In genomic region chr8:29961322-29961721, GRCm38 (mm10) we compare ENCODE assay signal across 29 mouse cellular contexts.
"Had no signal": no experiment of that assay in that cellular context is flagged by ENCODE, and none has a peak within 500 bp of the region (broad histone marks: within the 10 kb centered on the region; RNA-seq: fewer than 3 reads in every experiment).

No protein-coding gene starts in this region.

- H3K4me3 ChIP-seq: gastrocnemius, adult 2 months; heart, embryonic 10.5 days; heart, embryonic 12.5 days; hindbrain, embryonic 10.5 days; hindbrain, embryonic 12.5 days; intestine, embryonic 15.5 days; layer of hippocampus, adult 2 months; limb, embryonic 10.5 days; limb, embryonic 12.5 days; liver, embryonic 13.5 days; liver, embryonic 15.5 days had no signal

- H3K4me2 ChIP-seq: heart, embryonic 12.5 days; hindbrain, embryonic 12.5 days; hindbrain, embryonic 14.5 days; intestine, embryonic 15.5 days; limb, embryonic 12.5 days; liver, embryonic 11.5 days; liver, embryonic 13.5 days; liver, embryonic 15.5 days had no signal

- ATAC-seq: hindbrain, embryonic 16.5 days; inflammation-experienced regulatory T-cells, adult 6 months; intestine, embryonic 15.5 days; intestine, postnatal 0 days had no signal

- H3K36me3 ChIP-seq: heart, embryonic 10.5 days; heart, embryonic 12.5 days; hindbrain, embryonic 10.5 days; hindbrain, embryonic 12.5 days; intestine, embryonic 15.5 days; limb, embryonic 10.5 days; limb, embryonic 12.5 days; liver, embryonic 13.5 days; liver, embryonic 15.5 days had no signal

- H3K9me3 ChIP-seq: heart, embryonic 10.5 days; heart, embryonic 12.5 days; hindbrain, embryonic 10.5 days; hindbrain, embryonic 12.5 days; intestine, embryonic 15.5 days; limb, embryonic 10.5 days; limb, embryonic 12.5 days; liver, embryonic 13.5 days; liver, embryonic 15.5 days had no signal

- H3K27ac ChIP-seq: gastrocnemius, adult 2 months; heart, embryonic 10.5 days; hindbrain, embryonic 10.5 days; hindbrain, embryonic 12.5 days; hindbrain, embryonic 14.5 days; intestine, embryonic 15.5 days; layer of hippocampus, adult 2 months; limb, embryonic 10.5 days; limb, embryonic 12.5 days; liver, embryonic 13.5 days; liver, embryonic 15.5 days had no signal

- DNase-seq: gastrocnemius, adult 2 months; gastrocnemius, postnatal 10 days; gastrocnemius, postnatal 25 days; heart, adult 18-20 months; heart, postnatal 10 days; heart, postnatal 4 days; kidney, adult 18-20 months; kidney, adult 8-10 months; kidney, postnatal 10 days; kidney, postnatal 25 days; kidney, postnatal 4 days; layer of hippocampus, adult 9-11 months; layer of hippocampus, postnatal 36 days; liver; liver, embryonic 13.5 days had no signal

- H3K9ac ChIP-seq: heart, embryonic 12.5 days; hindbrain, embryonic 12.5 days; hindbrain, embryonic 14.5 days; intestine, embryonic 15.5 days; limb, embryonic 12.5 days; liver, embryonic 13.5 days; liver, embryonic 15.5 days had no signal

- H3K27me3 ChIP-seq: heart, embryonic 12.5 days; hindbrain, embryonic 12.5 days; intestine, embryonic 15.5 days; limb, embryonic 12.5 days; liver, embryonic 13.5 days; liver, embryonic 15.5 days had no signal

- H3K4me1 ChIP-seq: heart, embryonic 10.5 days; heart, embryonic 12.5 days; hindbrain, embryonic 10.5 days; hindbrain, embryonic 12.5 days; intestine, embryonic 15.5 days; limb, embryonic 10.5 days; limb, embryonic 12.5 days; liver, embryonic 13.5 days; liver, embryonic 15.5 days had no signal
